Mouse (Mus musculus): ENCODE results near the gene Ogdh.

GRCm38 (mm10) chr11:6388126-6388725, 96.8 kb downstream of the Ogdh start:
- TF ChIP-seq CTCF (IDR thresholded peaks at IDR 0.05; ENCODE audit: low read depth) = no peak
- TF ChIP-seq EP300 (IDR thresholded peaks at IDR 0.05; ENCODE audit: low read depth) = no peak
